Mouse (Mus musculus) urinary bladder, adult 18-20 months (tissue): ENCODE measurements around the gene Folh1.
"Not testable (repeated sequence)": the region's sequence is repeated elsewhere in the genome, so short reads cannot be mapped to it uniquely, and the experiment has no call there.

ENCODE experiments used
- DNase-seq, 2 experiments: peaks; one replicate each; pipeline ENCODE4 v3.0.0; 2022; ENCODE audit warnings: low spot score in 2 of 2, mixed read lengths in 2 of 2

Folh1 gene

DNA sequence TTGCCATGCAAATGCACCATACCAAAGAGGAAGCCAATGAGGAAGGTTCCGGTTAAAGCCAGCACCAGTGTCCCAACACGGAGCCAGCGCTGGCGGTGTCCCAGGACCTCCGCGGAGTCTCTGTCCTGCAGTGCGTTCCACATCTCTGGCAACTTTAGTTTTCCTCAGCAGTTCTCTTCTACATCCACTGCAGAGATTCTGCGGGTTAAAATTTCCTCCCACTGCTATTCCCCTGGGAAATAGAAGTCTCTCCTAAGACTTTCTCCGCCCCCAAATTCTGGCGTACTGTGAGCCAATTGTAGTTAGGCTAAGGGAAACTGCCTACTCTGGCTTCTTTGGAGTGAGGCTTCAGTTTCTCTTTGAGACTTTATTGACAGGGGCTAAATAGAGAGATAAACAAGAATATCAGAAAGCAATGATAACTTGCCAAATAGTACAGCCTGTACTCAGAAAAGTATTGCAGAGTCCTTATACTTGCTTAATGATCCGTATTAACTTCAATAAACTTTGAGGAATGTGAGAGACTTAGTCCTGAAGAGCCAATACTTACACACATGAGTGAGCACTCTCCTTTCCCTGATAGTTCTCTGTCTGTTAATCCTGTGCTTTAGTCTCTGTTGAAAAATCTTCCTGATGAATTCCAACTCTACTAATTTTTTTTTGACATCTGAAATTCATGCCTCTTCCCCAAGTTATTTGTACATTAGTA, at the start of gene Folh1:
Gene Folh1 (minus strand): TSS at position 327 of the 709 bp plus-strand sequence.
- no peak for DNase-seq

DNA sequence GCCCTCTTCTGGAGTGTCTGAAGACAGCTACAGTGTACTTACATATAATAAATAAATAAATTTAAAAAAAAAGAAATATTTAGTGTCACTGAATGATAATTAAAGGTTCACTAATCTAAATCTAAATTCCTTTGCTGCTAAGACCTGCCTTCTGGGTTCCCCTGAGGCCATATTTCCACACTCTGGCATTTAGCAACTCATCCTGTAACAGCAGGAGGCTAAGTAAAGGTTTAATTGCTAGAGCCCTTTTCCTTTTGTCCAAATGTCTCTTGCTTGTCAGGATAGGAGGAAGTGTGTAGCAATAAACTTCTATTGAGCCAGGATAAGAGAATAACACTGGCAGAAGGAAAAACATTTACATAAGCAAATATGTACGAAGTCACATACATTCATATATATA, 40.7 kb upstream of the Folh1 start:
- DNase-seq, result no peak

DNA sequence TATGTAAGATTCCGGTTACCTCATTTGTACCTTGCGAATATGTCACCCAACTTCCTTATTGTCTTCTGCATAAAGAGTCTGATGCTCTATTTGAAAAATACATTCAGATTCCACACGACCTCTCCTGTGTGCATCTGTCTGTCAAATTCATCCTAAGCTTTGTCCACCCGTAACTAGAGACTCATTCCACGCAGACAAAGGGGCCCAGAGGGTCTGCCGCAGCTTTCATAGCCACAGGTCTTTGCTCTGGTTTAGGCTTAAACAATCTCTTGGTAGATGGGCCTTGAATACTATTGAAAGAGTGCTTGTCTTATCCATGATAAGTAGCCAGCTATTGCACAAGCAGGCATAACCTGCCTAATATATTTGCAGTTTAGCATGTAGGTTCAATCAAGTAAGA, 40.0 kb upstream of the Folh1 start:
- not testable (repeated sequence) for DNase-seq

DNA sequence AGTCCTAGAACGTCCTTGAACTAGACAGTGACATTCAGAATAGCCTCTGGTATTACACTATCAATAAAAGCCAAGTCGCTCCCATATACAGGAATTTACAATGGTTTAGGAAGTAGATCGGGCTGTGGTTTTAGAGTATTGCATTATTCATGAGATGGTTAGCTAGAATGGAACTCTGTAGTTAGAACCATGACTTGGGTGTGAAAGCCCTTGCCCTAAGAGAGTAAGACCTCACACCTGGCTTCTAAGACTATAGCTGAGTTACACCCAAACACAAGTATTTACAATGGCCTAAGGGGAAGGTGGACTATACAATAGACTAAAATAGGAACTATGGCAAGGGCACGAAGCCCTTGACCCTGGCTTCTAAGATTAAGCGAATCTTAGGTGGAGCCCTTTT, 39.5 kb upstream of the Folh1 start:
- not testable (repeated sequence) for DNase-seq

- DNase-seq, result no peak
Observed at GRCm38 (mm10) chr7:86794727-86795126, 19.0 kb upstream of the Folh1 start, which contains the start of gene Vmn2r77. Gene Vmn2r77, plus strand, starts transcription at chr7:86795027.

- DNase-seq, result no peak
Observed at GRCm38 (mm10) chr7:86771621-86772020, 4.1 kb downstream of the Folh1 start.

GRCm38 (mm10) chr7:86764628-86765027, 11.1 kb downstream of the Folh1 start:
- no peak for DNase-seq

DNA sequence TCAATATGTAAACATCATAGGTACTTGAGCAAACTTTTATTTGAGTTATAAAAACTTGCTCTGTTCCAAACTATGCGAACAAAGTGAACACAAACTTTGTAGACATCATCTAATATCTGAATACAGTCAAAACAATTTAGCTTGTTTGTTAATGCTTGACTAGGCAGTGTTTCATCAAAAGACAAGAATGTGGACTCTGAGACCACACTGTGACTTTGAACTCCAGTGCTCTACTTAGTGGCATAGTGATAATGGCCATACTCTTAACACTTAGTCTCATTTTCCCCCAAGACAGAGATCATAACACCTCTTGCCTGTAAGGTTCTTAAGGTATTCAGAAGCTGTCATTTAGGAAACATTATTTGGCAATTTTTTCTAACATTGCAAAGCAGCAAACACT, 15.0 kb downstream of the Folh1 start:
- no peak for DNase-seq

GRCm38 (mm10) chr7:86725013-86725412, 50.7 kb downstream of the Folh1 start:
- no peak for DNase-seq

DNA sequence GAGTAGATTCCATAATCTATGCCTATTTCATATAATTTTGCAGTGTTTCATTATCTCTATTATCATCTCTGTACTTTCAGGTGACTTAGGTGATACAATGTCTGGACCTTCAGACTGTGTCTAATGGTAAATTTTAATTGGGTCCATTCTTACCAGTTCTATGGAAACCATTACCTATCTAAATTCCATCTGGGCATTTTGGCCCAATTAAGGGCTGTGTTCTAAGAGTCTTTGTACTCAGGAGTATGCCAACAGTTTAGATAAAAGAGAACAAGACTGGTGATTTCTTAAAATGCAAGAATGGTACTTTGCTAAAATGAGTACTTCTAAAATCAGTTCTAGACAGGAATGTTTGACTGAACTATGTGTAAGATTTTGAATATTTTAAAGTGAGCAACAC, 87.7 kb downstream of the Folh1 start, which contains the start of gene Olfr292:
Gene Olfr292 (plus strand): TSS at position 301 of the 400 bp plus-strand sequence.
- no peak for DNase-seq
